Mouse (Mus musculus) E14TG2a.4 (cell line): ENCODE results near the gene Coro7.

Source experiments
- CTCF ChIP-seq: conservative IDR thresholded peaks from 2 replicates; pipeline ENCODE4 v1.5.1; 2014; ENCODE audit warnings: low read length
- NANOG ChIP-seq: IDR thresholded peaks from 2 replicates; pipeline ENCODE4 v1.6.1; 2014; ENCODE audit warnings: borderline replicate concordance, low read length, mixed read lengths

- TF ChIP-seq CTCF (no peak), NANOG (no peak)
Observed at GRCm38 (mm10) chr16:4578630-4579029, 100.9 kb downstream of the Coro7 start.
